Mouse (Mus musculus): ENCODE data around the gene Nxt1. TPM values are rescaled to one million over a fixed set of nuclear protein-coding genes. Genes with fewer than 3 reads are reported as not detected.

Gene Nxt1
- polyA plus RNA-seq, 1 experiment from 2014 or later = 131 TPM

Other genes with a start within 250 kb of the Nxt1 start
- 7.2 and 7.4 TPM in 2 replicates for gene Cd93, start 229.0 kb upstream of the Nxt1 start, polyA plus RNA-seq (2014; fragmentation: Nextera tagmentation; extraction: Ambion mirVana)
- gene Gzf1, start 8.4 kb downstream of the Nxt1 start, polyA plus RNA-seq (2014; fragmentation: Nextera tagmentation; extraction: Ambion mirVana) = 27.3 and 30.8 TPM in 2 replicates
- gene Napb, start 59.9 kb downstream of the Nxt1 start, polyA plus RNA-seq (2014; fragmentation: Nextera tagmentation; extraction: Ambion mirVana) = 5.6 and 7.4 TPM in 2 replicates
- not detected in 2 replicates for gene Cstl1, start 77.8 kb downstream of the Nxt1 start, polyA plus RNA-seq (2014; fragmentation: Nextera tagmentation; extraction: Ambion mirVana)
- not detected in 2 replicates for gene Cst11, start 98.9 kb downstream of the Nxt1 start, polyA plus RNA-seq (2014; fragmentation: Nextera tagmentation; extraction: Ambion mirVana)
- gene 8030411F24Rik, start 109.4 kb downstream of the Nxt1 start, polyA plus RNA-seq (2014; fragmentation: Nextera tagmentation; extraction: Ambion mirVana) = not detected in 2 replicates
- gene Cst12, start 116.8 kb downstream of the Nxt1 start, polyA plus RNA-seq (2014; fragmentation: Nextera tagmentation; extraction: Ambion mirVana) = not detected in 2 replicates
- not detected in 2 replicates for gene Cst8, start 126.2 kb downstream of the Nxt1 start, polyA plus RNA-seq (2014; fragmentation: Nextera tagmentation; extraction: Ambion mirVana)
- not detected in 2 replicates for gene Cst13, start 147.5 kb downstream of the Nxt1 start, polyA plus RNA-seq (2014; fragmentation: Nextera tagmentation; extraction: Ambion mirVana)
- gene Cst9, start 162.5 kb downstream of the Nxt1 start, polyA plus RNA-seq (2014; fragmentation: Nextera tagmentation; extraction: Ambion mirVana) = not detected in 2 replicates
- gene 9230104L09Rik, start 192.4 kb downstream of the Nxt1 start, polyA plus RNA-seq (2014; fragmentation: Nextera tagmentation; extraction: Ambion mirVana) = not detected in 2 replicates
- gene Cst3, start 203.1 kb downstream of the Nxt1 start, polyA plus RNA-seq (2014; fragmentation: Nextera tagmentation; extraction: Ambion mirVana) = 315 and 334 TPM in 2 replicates

Measured in embryonic facial prominence, embryonic 11.5 days (tissue).